Mouse (Mus musculus): ENCODE data around the gene Ctnna2.

Ctnna2 gene

DNA sequence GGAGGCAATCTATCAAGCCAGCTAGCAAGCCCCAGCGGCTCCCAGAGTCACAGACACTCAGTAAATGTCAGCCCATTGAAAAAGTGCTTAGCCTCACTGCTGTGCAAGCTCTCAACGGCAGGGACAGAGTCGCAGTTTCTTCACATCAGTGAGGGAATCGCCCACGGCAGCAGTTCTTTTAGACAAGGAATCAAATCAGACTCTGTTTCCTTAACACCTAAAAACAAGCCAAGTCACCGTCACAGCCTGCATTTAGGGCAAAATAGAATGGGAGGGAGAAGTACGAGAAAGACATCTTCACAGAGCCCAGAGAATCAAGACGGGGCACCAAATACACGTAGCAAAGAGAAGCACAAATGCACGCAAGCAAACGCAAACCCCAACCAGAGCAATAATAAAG lies 535.6 kb downstream of the Ctnna2 start:
- TF ChIP-seq GATA4 (IDR thresholded peaks at IDR 0.05; ENCODE audit: insufficient replicate concordance, low read length), result no peak

DNA sequence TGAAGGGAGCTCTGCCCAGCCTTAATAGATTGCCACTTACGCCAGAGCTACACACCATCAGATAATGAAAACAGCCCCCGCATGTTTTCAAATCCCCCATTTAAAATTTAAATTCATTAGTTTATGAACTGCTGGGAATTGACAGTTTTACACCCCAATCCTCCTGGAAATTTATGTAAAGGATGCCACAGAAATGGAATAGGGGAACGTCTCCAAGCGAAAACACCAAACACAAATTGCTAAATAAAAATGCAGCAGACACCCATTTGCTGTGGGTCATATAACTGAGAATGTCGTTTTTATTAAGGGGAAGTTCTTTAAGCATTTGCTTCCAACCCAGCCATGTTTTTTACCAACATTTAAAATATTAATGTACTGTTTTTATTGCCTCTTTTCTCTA lies 538.4 kb downstream of the Ctnna2 start:
- no peak for TF ChIP-seq GATA4 (IDR thresholded peaks at IDR 0.05; ENCODE audit: insufficient replicate concordance, low read length)

DNA sequence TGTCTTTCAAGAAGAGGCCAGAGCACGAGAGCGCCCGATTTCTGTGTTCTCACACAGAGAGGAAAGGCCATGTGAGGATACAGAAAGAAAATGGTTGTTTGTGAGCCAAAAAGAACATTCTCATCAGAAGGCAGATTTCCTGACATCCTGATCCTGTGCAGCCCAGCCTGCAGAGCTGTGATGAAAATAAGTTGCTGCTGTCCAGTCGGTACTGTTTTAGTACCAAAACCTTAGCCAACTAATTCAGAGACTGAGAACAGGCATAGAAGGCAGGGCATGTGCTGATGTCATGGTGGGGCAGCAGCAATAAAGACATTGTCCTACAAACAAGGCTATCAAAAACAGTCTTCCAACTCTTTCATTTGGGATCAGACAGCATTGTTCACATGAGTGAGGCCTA lies 549.1 kb downstream of the Ctnna2 start:
- TF ChIP-seq GATA4 (IDR thresholded peaks at IDR 0.05; ENCODE audit: insufficient replicate concordance, low read length), result no peak

DNA sequence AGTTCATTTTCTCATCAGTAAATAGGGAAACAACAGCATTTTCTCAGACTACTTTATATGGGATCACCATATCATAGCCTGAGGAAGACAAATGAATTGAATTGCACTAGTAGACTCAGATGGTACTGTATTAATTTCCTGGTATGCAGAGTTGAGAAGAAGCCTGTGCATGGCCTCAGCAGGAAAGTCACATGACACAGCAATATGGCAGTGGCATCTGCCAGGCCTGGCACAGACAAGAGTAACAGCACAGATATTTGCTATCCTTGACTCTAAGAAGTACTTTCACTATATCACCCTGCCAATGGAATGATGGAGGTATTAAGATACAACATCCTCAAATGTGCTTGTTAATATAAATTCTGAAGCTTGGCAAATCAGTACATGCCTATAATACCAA lies 553.8 kb downstream of the Ctnna2 start:
- no peak for TF ChIP-seq GATA4 (IDR thresholded peaks at IDR 0.05; ENCODE audit: insufficient replicate concordance, low read length)

DNA sequence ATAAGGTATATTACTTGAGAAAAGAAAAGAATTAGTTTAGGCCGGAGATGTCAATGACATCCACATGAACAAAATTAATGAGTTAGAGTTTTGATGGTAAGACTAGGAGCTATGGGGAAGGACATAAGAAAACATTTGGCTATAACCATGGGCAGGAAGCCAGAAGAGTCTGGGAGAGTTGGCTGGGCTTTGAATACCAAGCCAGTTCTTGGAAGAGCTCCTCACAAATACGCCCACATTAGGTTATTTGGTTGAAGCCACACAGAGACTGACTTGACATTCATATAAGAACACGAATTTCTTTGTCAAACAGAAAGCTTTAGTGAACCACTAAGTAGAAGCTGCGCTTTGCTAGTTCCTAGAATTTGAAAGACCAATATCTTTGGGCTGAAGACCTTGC lies 554.7 kb downstream of the Ctnna2 start:
- no peak for TF ChIP-seq GATA4 (IDR thresholded peaks at IDR 0.05; ENCODE audit: insufficient replicate concordance, low read length)

DNA sequence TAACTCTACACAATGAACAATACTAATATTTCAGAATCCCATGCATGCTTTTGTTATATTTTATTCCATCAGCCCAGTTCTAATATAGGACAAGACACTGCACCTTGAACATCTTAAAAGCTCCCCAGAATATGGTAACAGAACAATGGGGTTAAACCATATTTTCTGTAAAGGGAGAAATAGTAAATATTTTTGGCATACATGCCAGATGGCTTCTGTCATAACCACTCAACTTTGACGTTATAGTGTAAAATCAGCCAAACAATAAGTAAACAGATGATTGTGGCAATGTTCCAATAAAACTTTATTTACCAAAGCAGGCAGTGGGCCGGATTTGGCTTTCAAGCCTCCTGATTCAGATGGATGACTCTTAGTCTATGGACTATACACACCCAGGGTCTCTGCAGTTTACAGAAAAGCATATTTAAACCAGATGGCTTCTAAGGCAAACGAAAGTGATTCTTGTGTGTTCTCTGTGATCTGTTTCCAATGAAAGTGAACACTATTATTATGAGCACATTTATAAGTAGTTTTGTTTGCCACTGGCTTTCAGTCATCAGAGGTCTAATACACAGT lies 557.8 kb downstream of the Ctnna2 start:
- no peak for TF ChIP-seq GATA4 (IDR thresholded peaks at IDR 0.05; ENCODE audit: insufficient replicate concordance, low read length)

DNA sequence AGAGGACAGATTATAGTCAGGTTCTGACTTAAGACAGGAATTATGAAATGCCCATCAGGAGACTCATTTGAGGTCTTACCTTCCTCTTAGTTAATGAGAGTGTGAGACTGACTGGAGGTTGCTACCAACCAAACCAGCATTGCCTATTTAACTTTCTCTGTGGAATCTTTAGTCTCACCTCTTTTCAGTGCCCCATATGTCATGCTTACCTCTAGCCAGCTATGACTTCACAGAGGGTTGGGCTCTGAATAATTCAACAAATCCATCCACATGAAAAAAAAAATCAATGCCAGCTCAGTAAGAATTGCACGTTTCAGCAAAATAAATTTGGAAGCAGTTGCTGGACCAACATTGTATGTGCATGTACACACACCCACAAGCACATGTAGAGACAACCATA lies 562.5 kb downstream of the Ctnna2 start:
- no peak for TF ChIP-seq GATA4 (IDR thresholded peaks at IDR 0.05; ENCODE audit: insufficient replicate concordance, low read length)

DNA sequence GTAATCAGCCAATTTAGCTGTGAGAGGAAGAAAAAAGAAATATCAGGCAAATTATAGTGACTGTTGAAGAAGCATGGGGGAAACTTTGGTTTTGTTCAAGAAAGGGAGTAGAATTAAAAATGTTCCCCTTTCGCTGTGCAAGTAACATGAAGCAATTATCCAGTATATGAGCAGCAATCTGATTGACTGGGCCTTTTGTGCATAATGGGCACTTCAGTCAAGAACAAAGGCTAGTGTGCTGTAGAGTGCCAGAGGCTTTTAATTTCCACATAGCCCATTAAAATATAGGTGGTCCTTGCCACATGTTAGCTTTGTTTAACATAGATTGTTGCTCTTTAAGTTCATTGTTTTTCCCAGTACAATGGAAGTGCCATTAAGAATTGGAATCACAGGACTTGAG lies 566.0 kb downstream of the Ctnna2 start:
- no peak for TF ChIP-seq GATA4 (IDR thresholded peaks at IDR 0.05; ENCODE audit: insufficient replicate concordance, low read length)

DNA sequence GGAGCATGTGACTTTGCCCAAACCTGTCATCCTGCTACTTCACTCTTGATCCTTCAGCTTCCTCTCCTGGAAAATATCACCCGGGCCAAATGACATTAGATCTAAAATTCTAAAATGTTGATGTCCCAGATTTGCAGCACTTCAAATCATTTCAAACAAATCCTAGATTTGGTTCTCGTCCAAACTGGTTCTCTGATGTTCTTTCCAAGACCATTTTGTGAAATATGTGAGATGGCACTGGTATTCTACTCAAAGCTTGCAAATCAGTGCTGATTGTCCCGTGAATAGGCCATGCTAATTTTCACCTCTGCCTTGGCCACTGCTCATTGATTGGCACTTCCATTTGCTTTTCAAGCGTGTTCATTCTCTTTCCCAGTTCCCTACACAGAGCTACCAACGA lies 571.0 kb downstream of the Ctnna2 start:
- no peak for TF ChIP-seq GATA4 (IDR thresholded peaks at IDR 0.05; ENCODE audit: insufficient replicate concordance, low read length)

DNA sequence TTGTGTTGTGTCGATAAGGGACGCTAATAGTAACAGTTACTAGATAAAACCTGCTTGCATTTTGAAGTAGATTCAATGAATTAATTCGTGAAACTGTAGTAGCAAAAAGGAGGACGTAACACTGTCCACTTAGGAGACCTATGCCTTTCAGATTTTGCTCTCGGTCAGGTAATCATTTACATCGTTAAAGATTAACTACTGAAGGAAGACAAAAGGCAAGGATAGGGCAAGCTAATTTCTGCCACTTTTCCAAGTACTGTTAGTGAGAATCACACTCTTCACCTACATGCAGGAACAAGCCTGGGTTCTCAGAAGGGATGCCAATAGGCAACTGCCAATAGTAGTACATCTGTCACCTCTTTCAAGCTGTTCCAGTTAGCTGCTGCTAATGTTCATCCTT lies 578.7 kb downstream of the Ctnna2 start:
- TF ChIP-seq GATA4 (IDR thresholded peaks at IDR 0.05; ENCODE audit: insufficient replicate concordance, low read length), result no peak

DNA sequence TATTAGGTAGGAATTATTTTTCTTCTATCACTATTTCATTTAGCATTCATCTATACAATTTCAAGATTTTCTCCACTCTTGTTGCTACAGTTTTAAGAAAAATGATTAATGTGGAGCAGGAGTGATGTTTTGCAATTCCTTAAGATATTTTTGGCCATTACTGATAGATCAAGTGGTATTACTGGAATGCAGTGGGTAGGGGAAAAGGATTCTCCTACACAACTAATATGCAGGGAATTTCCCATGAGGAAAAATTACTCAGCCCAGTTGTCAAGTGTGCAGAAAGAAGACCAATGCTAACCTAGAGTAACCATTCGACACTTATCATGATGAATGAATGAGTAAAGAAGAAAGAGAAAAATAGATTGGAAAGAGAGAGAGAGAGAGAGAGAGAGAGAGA lies 587.8 kb downstream of the Ctnna2 start:
- no peak for TF ChIP-seq GATA4 (IDR thresholded peaks at IDR 0.05; ENCODE audit: insufficient replicate concordance, low read length)

DNA sequence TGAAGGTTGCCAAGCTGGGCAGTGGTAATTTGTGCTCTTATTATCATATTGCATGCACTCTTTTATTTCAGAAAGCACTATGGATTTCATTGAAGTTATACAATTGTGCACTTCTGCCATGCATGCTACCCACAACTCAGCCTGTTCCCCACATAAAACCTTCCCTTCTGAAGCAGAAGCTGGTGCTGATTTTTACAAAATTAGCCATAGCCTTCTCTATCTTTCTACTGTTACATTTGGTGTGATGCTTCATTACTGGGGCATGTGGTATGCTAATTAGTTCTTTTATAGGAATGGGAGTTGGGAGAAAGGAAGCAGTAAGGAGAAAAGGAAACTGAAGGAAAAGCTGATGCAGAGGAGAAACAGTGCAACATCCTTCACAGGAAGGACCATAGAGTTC lies 598.2 kb downstream of the Ctnna2 start:
- TF ChIP-seq GATA4 (IDR thresholded peaks at IDR 0.05; ENCODE audit: insufficient replicate concordance, low read length), result no peak

DNA sequence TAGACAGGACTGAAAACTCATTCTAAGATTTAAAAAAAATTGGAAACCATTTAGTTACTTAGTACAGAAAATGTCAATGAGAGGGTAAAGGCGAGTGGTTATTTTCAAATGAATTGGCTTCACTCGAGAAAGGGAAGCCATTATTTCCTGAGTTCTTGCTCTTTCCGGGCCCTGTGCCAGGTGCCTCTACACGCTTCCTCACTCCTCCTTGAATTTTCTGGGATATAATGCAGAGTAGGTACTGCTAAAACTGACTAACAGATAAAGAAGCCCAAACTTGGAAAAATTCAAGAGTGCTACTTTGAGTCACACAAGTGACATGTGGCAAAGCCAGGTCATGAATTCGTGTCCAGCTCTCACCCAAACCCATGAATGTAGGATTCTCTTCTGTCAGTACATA lies 606.4 kb downstream of the Ctnna2 start:
- TF ChIP-seq GATA4 (IDR thresholded peaks at IDR 0.05; ENCODE audit: insufficient replicate concordance, low read length), result no peak

DNA sequence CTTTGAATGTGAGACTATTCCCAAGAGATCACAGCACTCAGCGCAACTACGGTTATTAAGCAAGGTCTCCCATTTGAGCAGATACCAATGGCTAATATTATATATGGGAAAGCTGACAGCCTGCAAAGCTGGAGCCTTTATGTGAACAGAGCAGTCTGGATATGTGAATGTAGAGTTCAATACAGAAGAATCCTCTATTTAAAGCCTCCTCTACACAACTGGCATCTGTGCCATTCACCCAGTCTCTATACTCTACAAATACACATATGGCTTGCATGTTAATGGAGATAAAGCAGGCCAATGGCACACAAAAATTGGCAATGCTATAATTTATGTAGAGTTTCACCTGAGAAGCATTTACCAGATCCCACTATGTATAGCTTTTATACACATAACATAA lies 608.4 kb downstream of the Ctnna2 start:
- TF ChIP-seq GATA4 (IDR thresholded peaks at IDR 0.05; ENCODE audit: insufficient replicate concordance, low read length), result no peak

DNA sequence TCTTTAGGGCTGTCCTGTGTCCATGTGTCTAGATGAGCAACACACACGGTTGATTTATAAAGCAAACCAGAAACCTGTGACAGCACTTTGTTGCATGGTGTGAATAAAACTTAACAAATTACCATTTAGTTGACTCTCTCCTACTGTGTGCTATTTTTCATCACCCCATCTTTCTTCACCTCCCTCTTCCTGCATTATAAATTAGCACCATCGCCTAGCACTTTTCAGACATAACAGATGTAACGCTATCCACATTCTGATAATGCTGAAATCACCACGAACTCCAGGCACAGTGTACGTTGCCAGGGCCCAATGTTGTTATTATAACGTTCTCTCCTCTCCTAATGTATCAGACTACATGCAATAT lies 621.0 kb downstream of the Ctnna2 start:
- no peak for TF ChIP-seq GATA4 (IDR thresholded peaks at IDR 0.05; ENCODE audit: insufficient replicate concordance, low read length)

DNA sequence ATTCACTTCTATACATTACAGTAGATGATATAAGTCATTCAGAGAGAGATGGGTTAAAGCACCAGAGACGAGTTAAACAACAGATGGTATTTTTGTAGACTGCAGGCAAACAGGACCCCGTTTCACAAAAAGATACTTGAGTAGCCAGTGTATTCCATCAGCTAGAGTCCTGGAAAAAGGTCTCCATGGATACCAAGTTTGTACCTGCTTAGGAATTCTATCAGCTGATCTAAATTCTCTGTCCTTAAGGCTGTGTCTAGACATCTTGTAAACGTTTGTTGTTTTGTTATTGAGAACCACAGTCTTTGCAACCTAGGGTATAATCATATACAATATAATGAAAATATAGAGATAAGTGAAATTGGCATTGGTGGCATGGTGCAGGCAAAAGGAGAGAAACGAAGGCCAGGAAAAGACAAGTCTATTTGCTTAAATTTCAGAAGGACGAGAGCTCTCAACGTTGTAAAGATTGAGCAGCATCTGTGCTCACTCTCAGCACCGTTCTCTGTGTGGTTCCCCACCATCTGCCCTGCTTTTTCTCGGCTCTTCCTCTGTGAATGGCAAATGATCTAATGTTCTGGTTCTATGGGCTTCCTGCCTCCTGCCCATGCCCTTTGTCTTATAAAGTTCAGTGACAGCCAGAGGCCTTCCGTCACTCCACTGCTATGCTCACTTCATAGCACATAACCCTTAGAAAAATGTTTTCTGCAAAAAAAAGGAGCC lies 621.6 kb downstream of the Ctnna2 start:
- TF ChIP-seq GATA4 (IDR thresholded peaks at IDR 0.05; ENCODE audit: insufficient replicate concordance, low read length), result no peak

DNA sequence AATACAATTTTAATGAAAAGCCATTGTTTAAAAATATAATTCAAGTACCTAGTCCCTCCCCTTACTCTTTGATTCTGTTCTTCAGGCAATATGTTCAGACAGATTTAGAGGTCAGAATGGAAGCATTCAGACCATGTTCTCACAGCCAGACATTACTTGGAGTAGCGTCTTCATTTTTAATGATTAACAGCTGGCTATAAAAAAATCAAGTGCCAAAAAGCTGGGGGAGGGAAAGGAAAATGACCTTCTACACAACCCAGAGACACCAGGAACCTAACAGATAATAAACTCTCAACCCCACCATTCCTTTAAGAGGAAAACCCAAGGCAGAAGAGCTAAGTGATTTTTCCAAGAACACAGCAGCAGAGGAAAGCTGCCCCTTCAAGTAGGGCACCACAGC lies 624.7 kb downstream of the Ctnna2 start:
- no peak for TF ChIP-seq GATA4 (IDR thresholded peaks at IDR 0.05; ENCODE audit: insufficient replicate concordance, low read length)
